Mouse (Mus musculus): ENCODE data around the gene Adgrv1. TPM values are rescaled to one million over a fixed set of nuclear protein-coding genes. Genes with fewer than 3 reads are reported as not detected.

Gene Adgrv1
- polyA plus RNA-seq, 1 experiment: 0.08 TPM

GRCm38 (mm10) chr13:81239836-81240235, 393.1 kb downstream of the Adgrv1 start:
- Histone ChIP-seq H3K4me1 (ENCODE audit: control insufficient read depth, insufficient read depth, insufficient read length, low read length) (no peaks in the 10 kb centered on the region), H3K36me3 (ENCODE audit: control insufficient read depth, insufficient read depth, low read length) (no peaks in the 10 kb centered on the region), H3K27ac (ENCODE audit: insufficient read depth, low read depth, low read length) (no peak overlapping the region), H3K4me3 (ENCODE audit: low read depth, low read length) (no peak overlapping the region), H3K27me3 (ENCODE audit: control insufficient read depth, insufficient read depth, low read length) (no peaks in the 10 kb centered on the region)
- 91% methylated on average over 10 of the region's 10 CpGs for WGBS
- TF ChIP-seq POLR2A (IDR thresholded peaks at IDR 0.05; ENCODE audit: low read depth, low read length) (no peak), CTCF (IDR thresholded peaks at IDR 0.05; ENCODE audit: extremely low read depth, insufficient read length, insufficient replicate concordance, low read depth, low read length) (no peak)

GRCm38 (mm10) chr13:81239427-81239826, 393.5 kb downstream of the Adgrv1 start:
- Histone ChIP-seq H3K27ac (ENCODE audit: insufficient read depth, low read depth, low read length) (no peak overlapping the region), H3K36me3 (ENCODE audit: control insufficient read depth, insufficient read depth, low read length) (no peaks in the 10 kb centered on the region), H3K4me3 (ENCODE audit: low read depth, low read length) (no peak overlapping the region), H3K27me3 (ENCODE audit: control insufficient read depth, insufficient read depth, low read length) (no peaks in the 10 kb centered on the region), H3K4me1 (ENCODE audit: control insufficient read depth, insufficient read depth, insufficient read length, low read length) (no peaks in the 10 kb centered on the region)
- no peak for TF ChIP-seq POLR2A (IDR thresholded peaks at IDR 0.05; ENCODE audit: low read depth, low read length)
- no peak for TF ChIP-seq CTCF (IDR thresholded peaks at IDR 0.05; ENCODE audit: extremely low read depth, insufficient read length, insufficient replicate concordance, low read depth, low read length)
- 75% methylated on average over 3 of the region's 3 CpGs for WGBS

GRCm38 (mm10) chr13:81238855-81239254, 394.1 kb downstream of the Adgrv1 start:
- no peaks in the 10 kb centered on the region for H3K27me3 ChIP-seq (ENCODE audit: control insufficient read depth, insufficient read depth, low read length)
- WGBS: 83% methylated on average over 7 of the region's 7 CpGs
- H3K4me1 ChIP-seq (ENCODE audit: control insufficient read depth, insufficient read depth, insufficient read length, low read length): no peaks in the 10 kb centered on the region
- TF ChIP-seq CTCF (IDR thresholded peaks at IDR 0.05; ENCODE audit: extremely low read depth, insufficient read length, insufficient replicate concordance, low read depth, low read length) (no peak), POLR2A (IDR thresholded peaks at IDR 0.05; ENCODE audit: low read depth, low read length) (no peak)
- no peak overlapping the region for H3K4me3 ChIP-seq (ENCODE audit: low read depth, low read length)
- H3K36me3 ChIP-seq (ENCODE audit: control insufficient read depth, insufficient read depth, low read length): no peaks in the 10 kb centered on the region
- H3K27ac ChIP-seq (ENCODE audit: insufficient read depth, low read depth, low read length): no peak overlapping the region

- H3K4me3 ChIP-seq (ENCODE audit: low read depth, low read length): no peak overlapping the region
- no peaks in the 10 kb centered on the region for H3K36me3 ChIP-seq (ENCODE audit: control insufficient read depth, insufficient read depth, low read length)
- no peaks in the 10 kb centered on the region for H3K27me3 ChIP-seq (ENCODE audit: control insufficient read depth, insufficient read depth, low read length)
- 74% methylated on average over 5 of the region's 5 CpGs for WGBS
- no peak overlapping the region for H3K27ac ChIP-seq (ENCODE audit: insufficient read depth, low read depth, low read length)
- no peak for TF ChIP-seq CTCF (IDR thresholded peaks at IDR 0.05; ENCODE audit: extremely low read depth, insufficient read length, insufficient replicate concordance, low read depth, low read length)
- no peak for TF ChIP-seq POLR2A (IDR thresholded peaks at IDR 0.05; ENCODE audit: low read depth, low read length)
- H3K4me1 ChIP-seq (ENCODE audit: control insufficient read depth, insufficient read depth, insufficient read length, low read length): no peaks in the 10 kb centered on the region
Observed at GRCm38 (mm10) chr13:81237947-81238346, 395.0 kb downstream of the Adgrv1 start.

- Histone ChIP-seq H3K36me3 (ENCODE audit: control insufficient read depth, insufficient read depth, low read length) (no peaks in the 10 kb centered on the region), H3K27ac (ENCODE audit: insufficient read depth, low read depth, low read length) (no peak overlapping the region), H3K4me3 (ENCODE audit: low read depth, low read length) (no peak overlapping the region), H3K27me3 (ENCODE audit: control insufficient read depth, insufficient read depth, low read length) (no peaks in the 10 kb centered on the region), H3K4me1 (ENCODE audit: control insufficient read depth, insufficient read depth, insufficient read length, low read length) (no peaks in the 10 kb centered on the region)
- 68% methylated on average over 3 of the region's 3 CpGs for WGBS
- TF ChIP-seq CTCF (IDR thresholded peaks at IDR 0.05; ENCODE audit: extremely low read depth, insufficient read length, insufficient replicate concordance, low read depth, low read length) (no peak), POLR2A (IDR thresholded peaks at IDR 0.05; ENCODE audit: low read depth, low read length) (no peak)
Observed at GRCm38 (mm10) chr13:81236758-81237395, 396.1 kb downstream of the Adgrv1 start.

- Histone ChIP-seq H3K36me3 (ENCODE audit: control insufficient read depth, insufficient read depth, low read length) (no peaks in the 10 kb centered on the region), H3K4me1 (ENCODE audit: control insufficient read depth, insufficient read depth, insufficient read length, low read length) (no peaks in the 10 kb centered on the region), H3K4me3 (ENCODE audit: low read depth, low read length) (no peak overlapping the region), H3K27me3 (ENCODE audit: control insufficient read depth, insufficient read depth, low read length) (no peaks in the 10 kb centered on the region), H3K27ac (ENCODE audit: insufficient read depth, low read depth, low read length) (no peak overlapping the region)
- TF ChIP-seq POLR2A (IDR thresholded peaks at IDR 0.05; ENCODE audit: low read depth, low read length) (no peak), CTCF (IDR thresholded peaks at IDR 0.05; ENCODE audit: extremely low read depth, insufficient read length, insufficient replicate concordance, low read depth, low read length) (no peak)
- 80% methylated on average over 2 of the region's 2 CpGs for WGBS
Observed at GRCm38 (mm10) chr13:81234031-81234430, 398.9 kb downstream of the Adgrv1 start.

GRCm38 (mm10) chr13:81232839-81233238, 400.1 kb downstream of the Adgrv1 start:
- Histone ChIP-seq H3K4me3 (ENCODE audit: low read depth, low read length) (no peak overlapping the region), H3K27me3 (ENCODE audit: control insufficient read depth, insufficient read depth, low read length) (no peaks in the 10 kb centered on the region), H3K27ac (ENCODE audit: insufficient read depth, low read depth, low read length) (no peak overlapping the region), H3K36me3 (ENCODE audit: control insufficient read depth, insufficient read depth, low read length) (no peaks in the 10 kb centered on the region), H3K4me1 (ENCODE audit: control insufficient read depth, insufficient read depth, insufficient read length, low read length) (no peaks in the 10 kb centered on the region)
- no peak for TF ChIP-seq CTCF (IDR thresholded peaks at IDR 0.05; ENCODE audit: extremely low read depth, insufficient read length, insufficient replicate concordance, low read depth, low read length)
- TF ChIP-seq POLR2A (IDR thresholded peaks at IDR 0.05; ENCODE audit: low read depth, low read length): no peak
